ENCODE assay signal across 8 mouse cellular contexts in genomic region chr8:123805209-123805717, GRCm38 (mm10). TPM values are rescaled to one million over a fixed set of nuclear protein-coding genes. Genes with fewer than 3 reads are reported as not detected.
DNase-seq lines count a peak whose midpoint lies in the region; ATAC-seq lines count a peak whose summit lies in the region.

No protein-coding gene starts in this region.

- H3K27me3 ChIP-seq in heart, embryonic 14.5 days (ENCODE audit: control insufficient read depth, insufficient read depth, low read length), result no peaks in the 10 kb centered on the region
- H3K27me3 ChIP-seq in forebrain, embryonic 14.5 days (replicated peaks; ENCODE audit: control insufficient read depth, insufficient read depth, low read length), result no peaks in the 10 kb centered on the region
- no peaks in the 10 kb centered on the region for H3K27me3 ChIP-seq in liver, embryonic 15.5 days

- H3K9ac ChIP-seq in heart, embryonic 14.5 days (ENCODE audit: low read length), result peak overlapping the region; percentile 85
- H3K9ac ChIP-seq in forebrain, embryonic 14.5 days (ENCODE audit: low read length), result peak overlapping the region; percentile 90
- peak overlapping the region; percentile 75 for H3K9ac ChIP-seq in liver, embryonic 15.5 days

- peaks cover 9 to 17% of the 10 kb centered on the region in 2 experiments for H3K4me1 ChIP-seq in heart, embryonic 14.5 days (ENCODE audit: control insufficient read depth in 2 of 2, insufficient read depth in 2 of 2, low read length in 2 of 2)
- H3K4me1 ChIP-seq in forebrain, embryonic 14.5 days (ENCODE audit: control insufficient read depth, insufficient read depth, low read length), result peaks cover 12% of the 10 kb centered on the region
- H3K4me1 ChIP-seq in liver, embryonic 15.5 days (replicated peaks), result peaks cover 51% of the 10 kb centered on the region

- 18% methylated on average over 15 of the region's 15 CpGs for WGBS in heart, embryonic 14.5 days
- WGBS in forebrain, embryonic 14.5 days, result 12% methylated on average over 15 of the region's 15 CpGs
- 23% methylated on average over 15 of the region's 15 CpGs for WGBS in liver, embryonic 15.5 days (ENCODE audit: insufficient replicate concordance)

- peak overlapping the region; percentile 79 to 80 for H3K4me3 ChIP-seq in heart, embryonic 14.5 days (ENCODE audit: control insufficient read depth in 1 of 2, insufficient read depth in 1 of 2, low read depth in 1 of 2, low read length in 2 of 2)
- H3K4me3 ChIP-seq in forebrain, embryonic 14.5 days (ENCODE audit: low read depth, low read length), result peak overlapping the region; percentile 86
- peak overlapping the region; percentile 77 for H3K4me3 ChIP-seq in liver, embryonic 15.5 days (replicated peaks)

- no peaks in the 10 kb centered on the region for H3K9me3 ChIP-seq in heart, embryonic 14.5 days (ENCODE audit: control insufficient read depth, low read length)
- H3K9me3 ChIP-seq in forebrain, embryonic 14.5 days (replicated peaks; ENCODE audit: control insufficient read depth, low read length), result no peaks in the 10 kb centered on the region
- no peaks in the 10 kb centered on the region for H3K9me3 ChIP-seq in liver, embryonic 15.5 days (replicated peaks)

- no peak for ATAC-seq in heart, embryonic 14.5 days (ENCODE audit: insufficient number of reproducible peaks, insufficient read depth, low FRiP score, low read depth)
- ATAC-seq in forebrain, embryonic 14.5 days, result peak; percentile 9; the same call in 1 of the 2 replicates
- ATAC-seq in liver, embryonic 15.5 days (ENCODE audit: insufficient read depth), result no peak; the same call in 1 of the 2 replicates

- H3K36me3 ChIP-seq in heart, embryonic 14.5 days (ENCODE audit: control insufficient read depth, insufficient read depth, low read length), result no peaks in the 10 kb centered on the region
- H3K36me3 ChIP-seq in forebrain, embryonic 14.5 days (ENCODE audit: control insufficient read depth, insufficient read depth, low read length), result no peaks in the 10 kb centered on the region
- H3K36me3 ChIP-seq in liver, embryonic 15.5 days (replicated peaks), result no peaks in the 10 kb centered on the region

- DNase-seq in heart, adult 18-20 months, result no peak
- DNase-seq in ES-CJ7 (ENCODE audit: low read depth, low spot score), result peak; percentile 54
- DNase-seq in forebrain, embryonic 14.5 days (ENCODE audit: low spot score), result no peak
- DNase-seq in spleen, postnatal 14 days (ENCODE audit: low spot score in 2 of 2), result no peak
- DNase-seq in cerebellum, postnatal 25 days, result no peak
- DNase-seq in left cerebral cortex, adult 18-20 months (ENCODE audit: low spot score in 2 of 2), result no peak

- 0 out of 4 replicates have a peak overlapping the region, but pooled peaks of 1 of the 2 experiments have one; percentile 22 for H3K27ac ChIP-seq in heart, embryonic 14.5 days (replicated peaks in 1 of 2; ENCODE audit: control insufficient read depth in 1 of 2, insufficient read depth in 1 of 2, low read depth in 2 of 2, low read length in 2 of 2)
- no peak overlapping the region; the same call in 1 of the 2 replicates for H3K27ac ChIP-seq in forebrain, embryonic 14.5 days (ENCODE audit: low read depth, low read length)
- H3K27ac ChIP-seq in liver, embryonic 15.5 days (replicated peaks), result peak overlapping the region; percentile 80

- peak overlapping the region; percentile 63 for H3K4me2 ChIP-seq in heart, embryonic 14.5 days (ENCODE audit: low read length)
- H3K4me2 ChIP-seq in forebrain, embryonic 14.5 days (ENCODE audit: low read length), result peak overlapping the region; percentile 75
- H3K4me2 ChIP-seq in liver, embryonic 15.5 days, result peak overlapping the region; percentile 93

RNA-seq across cellular contexts. Expression of gene Rab4a, which starts 0.5 kb away (rescaled TPM):
- 31.7 and 34.7 TPM in 2 replicates for polyA plus RNA-seq in heart, embryonic 14.5 days (2014; fragmentation: Nextera tagmentation; extraction: Ambion mirVana)
- total RNA-seq in heart, adult 18-20 months (2021), result 1 to 10 TPM; 8.6 to 8.9 TPM
- polyA plus RNA-seq in forebrain, embryonic 14.5 days (2014; fragmentation: Nextera tagmentation; extraction: Ambion mirVana), result 68.2 and 74.5 TPM in 2 replicates
- polyA plus RNA-seq in liver, embryonic 15.5 days (2015; fragmentation: Nextera tagmentation; extraction: Ambion mirVana), result 28.8 and 33.1 TPM in 2 replicates
- total RNA-seq in left cerebral cortex, adult 18-20 months (2021), result 10 to 100 TPM; 45.1 to 50.6 TPM

RNA-seq across cellular contexts. Expression of gene Ccsap, which starts 54.7 kb away (rescaled TPM):
- polyA plus RNA-seq in heart, embryonic 14.5 days (2014; fragmentation: Nextera tagmentation; extraction: Ambion mirVana), result 2.9 and 3.7 TPM in 2 replicates
- under 1 TPM; 0.57 to 0.93 TPM for total RNA-seq in heart, adult 18-20 months (2021)
- polyA plus RNA-seq in forebrain, embryonic 14.5 days (2014; fragmentation: Nextera tagmentation; extraction: Ambion mirVana), result 5.2 and 6.7 TPM in 2 replicates
- 2.8 and 3.2 TPM in 2 replicates for polyA plus RNA-seq in liver, embryonic 15.5 days (2015; fragmentation: Nextera tagmentation; extraction: Ambion mirVana)
- total RNA-seq in left cerebral cortex, adult 18-20 months (2021), result 10 to 100 TPM; 62.6 to 74.7 TPM
